Mouse (Mus musculus): ENCODE measurements around the gene Vmn1r75. TPM values are rescaled to one million over a fixed set of nuclear protein-coding genes. Genes with fewer than 3 reads are reported as not detected.

Vmn1r75 gene
- not detected in 2 replicates for polyA plus RNA-seq (2011; ENCODE audit: insufficient read depth, insufficient read length, low replicate concordance, missing spikeins)

DNA sequence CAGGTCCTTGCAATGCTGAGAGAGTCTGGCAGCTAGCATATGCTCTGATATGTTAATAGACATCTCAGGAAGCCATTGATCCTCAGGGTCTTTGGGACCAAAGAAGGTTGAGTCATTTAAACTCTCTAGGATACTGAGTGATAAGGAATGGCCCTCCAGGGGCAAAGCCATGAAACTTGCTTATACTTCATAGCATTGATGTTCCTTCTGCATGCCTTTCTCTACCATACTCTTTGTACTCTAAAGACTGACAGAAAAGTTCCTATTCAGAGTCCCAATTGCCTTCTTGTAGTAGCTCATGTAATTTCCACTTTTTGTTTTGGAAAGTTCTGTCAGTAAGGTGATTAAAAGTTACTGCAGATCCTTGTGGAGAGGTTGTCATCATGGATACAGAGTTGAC, at the start of gene Vmn1r75:
Vmn1r75 (plus strand) TSS at position 301 of the 400 bp plus-strand sequence.
- TF ChIP-seq POLR2A (IDR thresholded peaks at IDR 0.05; ENCODE audit: borderline replicate concordance, control insufficient read depth, low read depth, low read length), result no peak
- no peak for TF ChIP-seq CTCF (IDR thresholded peaks at IDR 0.05; ENCODE audit: control insufficient read depth, insufficient read depth, low read length)
- Histone ChIP-seq H3K27ac (ENCODE audit: control insufficient read depth, insufficient read depth, low read depth, low read length, poor library complexity) (no peak within 1 kb of the TSS), H3K4me1 (ENCODE audit: control insufficient read depth, insufficient read depth, low read length) (no peaks in the 10 kb centered on the region)

DNA sequence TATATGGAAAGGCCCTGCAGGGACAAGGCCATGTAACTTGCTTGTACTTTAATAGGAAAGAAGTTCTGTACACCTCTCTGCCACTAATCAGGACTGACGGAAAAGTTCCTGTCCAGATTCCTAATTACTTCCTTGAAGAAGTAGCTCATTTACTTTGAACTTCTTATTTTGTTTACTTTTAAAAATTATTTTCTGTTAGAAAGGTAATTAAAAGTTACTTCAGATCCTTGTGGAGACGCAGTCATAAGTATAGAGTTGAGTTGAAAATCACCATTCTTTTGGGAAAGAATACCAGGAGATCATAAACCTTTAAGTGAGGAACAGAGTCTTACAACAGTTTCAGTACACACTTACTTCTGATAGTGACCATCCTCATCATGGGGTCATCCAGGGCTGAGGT, 40.8 kb upstream of the Vmn1r75 start, which contains the start of gene Vmn1r74:
Vmn1r74 (plus strand) TSS at position 301 of the 400 bp plus-strand sequence.
- no peak within 1 kb of the TSS for H3K27ac ChIP-seq (ENCODE audit: control insufficient read depth, insufficient read depth, low read depth, low read length, poor library complexity)
- 64% methylated on average over 2 of the region's 2 CpGs for WGBS
- TF ChIP-seq CTCF (IDR thresholded peaks at IDR 0.05; ENCODE audit: control insufficient read depth, insufficient read depth, low read length) (no peak), POLR2A (IDR thresholded peaks at IDR 0.05; ENCODE audit: borderline replicate concordance, control insufficient read depth, low read depth, low read length) (no peak)
- no peaks in the 10 kb centered on the region for H3K4me1 ChIP-seq (ENCODE audit: control insufficient read depth, insufficient read depth, low read length)
- H3K4me3 ChIP-seq (replicated peaks; ENCODE audit: control insufficient read depth, low read depth, low read length), result no peak within 1 kb of the TSS

More for the DNA sequence above, at the start of gene Vmn1r75:
- no peak within 1 kb of the TSS for H3K4me3 ChIP-seq (replicated peaks; ENCODE audit: control insufficient read depth, low read depth, low read length)

Other genes starting within 250 kb of the Vmn1r75 start
- gene Vmn1r72, start 194.5 kb upstream of the Vmn1r75 start, polyA plus RNA-seq (2011; ENCODE audit: insufficient read depth, insufficient read length, low replicate concordance, missing spikeins), result not detected in 2 replicates
- not detected in 2 replicates for gene Vmn1r73, start 144.4 kb upstream of the Vmn1r75 start, polyA plus RNA-seq (2011; ENCODE audit: insufficient read depth, insufficient read length, low replicate concordance, missing spikeins)
- gene Vmn1r74, start 40.6 kb upstream of the Vmn1r75 start, polyA plus RNA-seq (2011; ENCODE audit: insufficient read depth, insufficient read length, low replicate concordance, missing spikeins), result not detected in 2 replicates
- not detected in 2 replicates for gene Vmn1r76, start 63.6 kb downstream of the Vmn1r75 start, polyA plus RNA-seq (2011; ENCODE audit: insufficient read depth, insufficient read length, low replicate concordance, missing spikeins)
- not detected in 2 replicates for gene Vmn1r77, start 162.1 kb downstream of the Vmn1r75 start, polyA plus RNA-seq (2011; ENCODE audit: insufficient read depth, insufficient read length, low replicate concordance, missing spikeins)